Mouse (Mus musculus) ovary, postnatal 10 days (tissue): ENCODE results near the gene Rab21.
"Not testable (repeated sequence)": the region's sequence is repeated elsewhere in the genome, so short reads cannot be mapped to it uniquely, and the experiment has no call there.

Experiments
- DNase-seq: peaks from one replicate; pipeline ENCODE4 v3.0.0; 2022; ENCODE audit warnings: low spot score

The Rab21 gene

GRCm38 (mm10) chr10:115328514-115328913 lies 13.1 kb upstream of the Rab21 start:
- no peak for DNase-seq

GRCm38 (mm10) chr10:115323295-115323694 lies 7.9 kb upstream of the Rab21 start:
- DNase-seq = peak; percentile 17

DNA sequence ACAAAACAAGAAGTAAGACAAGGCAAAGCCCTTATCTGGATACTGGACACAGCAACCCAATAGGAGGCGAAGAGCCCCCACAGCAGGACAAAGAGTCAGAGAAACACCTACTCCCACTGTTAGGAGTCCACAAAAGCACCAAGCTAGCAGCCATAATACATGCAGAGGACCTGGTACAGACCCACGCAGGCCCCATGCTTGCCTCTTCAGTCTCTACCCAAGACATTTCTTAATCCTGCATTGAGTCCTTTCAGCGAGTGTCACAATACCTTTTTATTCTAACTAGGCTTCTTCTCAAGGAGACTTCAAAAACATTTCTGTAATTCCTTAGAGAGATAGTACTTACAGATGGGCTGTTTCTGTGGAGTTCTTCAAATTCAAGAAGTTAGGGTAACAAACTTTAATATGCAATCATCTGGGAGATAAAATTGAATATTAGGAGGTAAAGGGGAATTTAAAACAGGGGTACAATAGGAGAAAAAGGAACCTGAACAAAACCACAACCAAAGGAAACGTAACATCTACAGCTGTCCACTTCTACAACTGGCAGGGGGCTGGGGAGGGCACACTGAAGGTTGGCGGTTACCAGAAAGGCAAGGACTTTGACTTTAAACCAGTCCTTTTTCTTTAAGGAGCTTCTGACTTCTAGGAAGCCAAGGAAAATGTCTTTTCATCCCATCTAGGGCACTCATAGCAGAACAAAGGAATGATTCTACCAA lies 6.1 kb upstream of the Rab21 start:
- DNase-seq = no peak

- not testable (repeated sequence) for DNase-seq
These were observed 3.0 kb upstream of the Rab21 start for GRCm38 (mm10) chr10:115318388-115318787.

GRCm38 (mm10) chr10:115316313-115316712 lies 919 bp upstream of the Rab21 start:
- DNase-seq = no peak

DNA sequence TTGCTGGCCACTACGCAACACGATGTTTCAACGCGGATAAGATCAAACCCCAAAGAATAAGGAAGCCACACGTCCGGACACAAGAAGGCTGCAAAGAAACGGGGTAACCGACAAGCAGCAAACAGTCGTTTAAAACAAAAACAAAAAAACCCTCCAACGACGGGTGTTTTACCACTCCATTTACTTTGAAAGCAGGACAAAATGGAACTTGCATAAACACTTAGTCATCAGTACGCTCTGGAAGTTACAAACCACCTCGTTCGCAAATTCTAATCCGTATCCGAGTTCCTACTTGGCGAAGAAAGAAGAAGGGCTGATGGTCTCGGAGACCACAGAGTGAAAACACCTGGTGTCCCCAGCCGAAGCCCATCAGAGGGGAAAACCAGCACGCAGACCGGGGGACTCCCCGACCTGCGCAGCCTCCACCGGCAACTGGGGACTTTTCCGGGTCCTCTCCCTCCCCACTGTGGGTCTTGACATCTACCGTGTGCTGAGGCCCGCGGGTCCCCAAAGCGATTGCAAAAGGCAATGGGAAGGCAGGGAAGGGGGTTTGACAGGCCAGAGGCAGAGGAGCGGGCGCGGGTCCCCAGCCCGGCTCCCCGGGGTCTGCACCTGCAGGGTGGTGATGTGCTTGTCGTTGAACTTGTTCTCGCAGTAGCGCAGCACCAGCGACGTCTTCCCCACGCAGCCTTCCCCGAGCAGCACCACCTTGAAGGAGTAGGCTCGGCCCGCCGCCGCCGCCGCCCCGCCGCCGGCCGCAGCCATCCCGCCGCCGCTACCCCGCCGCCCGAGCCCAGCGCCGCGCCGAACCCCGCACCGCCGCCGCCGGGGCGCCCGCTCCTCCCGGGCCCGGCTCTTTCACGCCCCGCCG lies 577 bp downstream of the Rab21 start:
- peak; percentile 37 for DNase-seq

- DNase-seq = no peak
These were observed 1.2 kb downstream of the Rab21 start for GRCm38 (mm10) chr10:115314287-115314581.

- DNase-seq = no peak
These were observed 1.6 kb downstream of the Rab21 start for GRCm38 (mm10) chr10:115313641-115314286.

- no peak for DNase-seq
These were observed 2.7 kb downstream of the Rab21 start for GRCm38 (mm10) chr10:115312732-115313131.

GRCm38 (mm10) chr10:115312194-115312593 lies 3.2 kb downstream of the Rab21 start:
- DNase-seq = no peak

- DNase-seq = no peak
These were observed 4.0 kb downstream of the Rab21 start for GRCm38 (mm10) chr10:115311263-115311965.

- no peak for DNase-seq
These were observed 6.2 kb downstream of the Rab21 start for GRCm38 (mm10) chr10:115309191-115309590.

GRCm38 (mm10) chr10:115307331-115307875 lies 8.0 kb downstream of the Rab21 start:
- no peak for DNase-seq

- no peak for DNase-seq
These were observed 16.7 kb downstream of the Rab21 start for GRCm38 (mm10) chr10:115298683-115299082.

GRCm38 (mm10) chr10:115297582-115297981 lies 17.8 kb downstream of the Rab21 start:
- DNase-seq = no peak

- DNase-seq = no peak
These were observed 18.9 kb downstream of the Rab21 start for GRCm38 (mm10) chr10:115296401-115296935.

GRCm38 (mm10) chr10:115295162-115295561 lies 20.2 kb downstream of the Rab21 start:
- no peak for DNase-seq

GRCm38 (mm10) chr10:115294715-115295114 lies 20.7 kb downstream of the Rab21 start:
- no peak for DNase-seq

- no peak for DNase-seq
These were observed 21.4 kb downstream of the Rab21 start for GRCm38 (mm10) chr10:115293946-115294345.

- no peak for DNase-seq
These were observed 24.7 kb downstream of the Rab21 start for GRCm38 (mm10) chr10:115290671-115291070.

GRCm38 (mm10) chr10:115288856-115289255 lies 26.5 kb downstream of the Rab21 start:
- DNase-seq = no peak

DNA sequence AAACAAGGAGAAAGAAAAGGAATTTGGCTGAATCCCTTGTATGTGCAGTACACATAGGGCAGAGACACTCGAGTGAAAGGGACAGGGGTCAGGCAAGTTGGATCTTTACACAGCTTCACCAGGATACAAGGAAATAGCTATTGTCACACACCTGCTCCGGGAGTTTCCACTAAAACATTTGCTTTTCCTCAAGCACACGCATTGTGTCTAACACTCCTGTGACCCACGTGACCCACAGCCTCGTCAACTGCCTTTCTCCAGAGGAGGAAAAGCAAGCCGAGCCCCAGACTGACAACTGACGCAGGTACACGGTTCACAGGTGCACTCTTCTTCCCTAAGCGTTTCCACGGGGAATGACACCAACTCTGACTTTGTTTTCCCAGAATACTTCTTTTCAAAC lies 31.2 kb downstream of the Rab21 start:
- DNase-seq = no peak
